Mouse (Mus musculus) heart, adult 2 months (tissue): ENCODE results near the gene Lmntd1. TPM values are rescaled to one million over a fixed set of nuclear protein-coding genes. Genes with fewer than 3 reads are reported as not detected.
"Not testable (repeated sequence)": the region's sequence is repeated elsewhere in the genome, so short reads cannot be mapped to it uniquely, and the experiment has no call there.

ENCODE experiments used
- DNase-seq, 2 experiments: peaks; one replicate each; pipeline ENCODE4 v3.0.0; 2021
- H3K27ac ChIP-seq: fragments of 200-600 bp; 2 replicates; pipeline ENCODE4 v1.8.1; 2022
- H3K27me3 ChIP-seq: fragments of 200-500 bp; 2 replicates; pipeline ENCODE4 v1.6.1; 2012; ENCODE audit warnings: mild to moderate bottlenecking, low read length, inconsistent platforms, mixed read lengths; ENCODE audit not compliant: control insufficient read depth, insufficient read depth
- H3K36me3 ChIP-seq: fragments of 200-500 bp; 2 replicates; pipeline ENCODE4 v1.6.1; 2012; ENCODE audit warnings: low read length, inconsistent platforms; ENCODE audit not compliant: control insufficient read depth, insufficient read depth
- H3K4me1 ChIP-seq: fragments of 200-500 bp; 2 replicates; pipeline ENCODE4 v1.6.1; 2011; ENCODE audit warnings: low read length; ENCODE audit not compliant: control insufficient read depth, insufficient read depth
- H3K4me3 ChIP-seq: fragments of 200-600 bp; 2 replicates; pipeline ENCODE4 v1.8.1; 2022
- H3K79me2 ChIP-seq: fragments of 200-500 bp; replicated peaks from 2 replicates; pipeline ENCODE4 v1.6.1; 2012; ENCODE audit warnings: mild to moderate bottlenecking, inconsistent platforms, low read length, moderate library complexity, mixed read lengths; ENCODE audit not compliant: control insufficient read depth, insufficient read depth
- H3K9ac ChIP-seq: fragments of 200-500 bp; 2 replicates; pipeline ENCODE4 v1.6.1; 2012; ENCODE audit warnings: low read depth, mild to moderate bottlenecking, control low read depth, inconsistent platforms, low read length, mixed read lengths
- CTCF ChIP-seq: fragments of 200-600 bp; IDR thresholded peaks from 2 replicates; pipeline ENCODE4 v1.8.1; 2022; ENCODE audit warnings: antibody characterized with exemption, mild to moderate bottlenecking, moderate library complexity
- EP300 ChIP-seq: fragments of 200-500 bp; IDR thresholded peaks from 2 replicates; pipeline ENCODE4 v1.6.1; 2011; ENCODE audit warnings: low read depth, low read length, control low read depth; ENCODE audit not compliant: insufficient read depth
- POLR2A ChIP-seq: fragments of 200-500 bp; IDR thresholded peaks from 2 replicates; pipeline ENCODE4 v1.6.1; 2011; ENCODE audit warnings: mild to moderate bottlenecking, low read depth, low read length, control low read depth; ENCODE audit not compliant: insufficient read depth
- WGBS: fragments of 180-500 bp; shearing (Covaris S2); methylation state at CpG from one replicate; pipeline ENCODE4 v1.1.7; 2018; 5-methylcytosine and 5-hydroxymethylcytosine counted together
- intact Hi-C: fragments of 180-260 bp; cut with DNase I; formaldehyde crosslinking; loops from one replicate; pipeline ENCODE4 v1.15.1; 2025
- polyA plus RNA-seq: library from polyadenylated mRNA; depleted of rRNA; stranded (reverse); fragments of >200 nt; gene quantifications from 2 replicates; pipeline ENCODE4 v1.2.3, GENCODE M21; 2012
- total RNA-seq, 2 experiments: library from RNA; stranded (reverse); gene quantifications; 2 replicates each; pipeline ENCODE4 v1.2.3; 2021

Gene Lmntd1
- total and polyA plus RNA-seq, 3 experiments = 2.0 to 6.7 (median 2.2) TPM

DNA sequence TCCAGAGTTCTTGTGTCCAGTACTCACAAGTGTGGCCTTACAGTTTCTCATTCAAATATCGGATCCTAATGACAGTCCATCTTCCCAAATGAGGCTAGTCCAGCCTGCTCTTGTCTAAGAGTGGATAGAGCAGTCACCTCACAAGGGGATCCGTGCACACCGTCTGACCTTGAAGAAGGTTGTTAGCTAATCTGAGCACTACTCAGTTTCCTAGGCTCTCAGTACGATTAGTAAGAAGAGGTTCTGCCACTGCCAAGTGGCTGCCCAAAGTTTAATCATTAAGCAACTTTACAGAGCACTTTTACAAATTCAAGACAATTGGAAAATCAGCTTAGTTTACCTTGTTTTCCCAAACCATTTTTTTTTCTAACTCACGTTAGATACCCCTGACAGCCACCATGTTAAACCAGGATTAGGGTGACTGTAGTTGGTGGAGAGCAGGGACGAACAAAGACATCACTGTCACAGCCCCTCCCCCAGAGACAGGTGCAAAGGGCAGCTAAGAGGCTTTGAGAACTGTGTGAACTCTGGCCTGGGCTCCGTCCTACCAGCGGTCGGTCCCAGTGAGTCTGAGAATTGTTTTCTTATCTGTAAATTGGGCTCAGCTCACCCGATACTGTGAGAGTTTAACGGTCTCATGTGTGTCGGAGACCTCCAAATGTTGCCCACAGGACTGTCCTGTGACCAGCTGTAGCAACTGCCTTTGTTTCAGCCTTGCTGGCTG, 275.4 kb downstream of the Lmntd1 start:
- H3K27ac ChIP-seq = no peak overlapping the region; the same call in 1 of the 2 replicates

DNA sequence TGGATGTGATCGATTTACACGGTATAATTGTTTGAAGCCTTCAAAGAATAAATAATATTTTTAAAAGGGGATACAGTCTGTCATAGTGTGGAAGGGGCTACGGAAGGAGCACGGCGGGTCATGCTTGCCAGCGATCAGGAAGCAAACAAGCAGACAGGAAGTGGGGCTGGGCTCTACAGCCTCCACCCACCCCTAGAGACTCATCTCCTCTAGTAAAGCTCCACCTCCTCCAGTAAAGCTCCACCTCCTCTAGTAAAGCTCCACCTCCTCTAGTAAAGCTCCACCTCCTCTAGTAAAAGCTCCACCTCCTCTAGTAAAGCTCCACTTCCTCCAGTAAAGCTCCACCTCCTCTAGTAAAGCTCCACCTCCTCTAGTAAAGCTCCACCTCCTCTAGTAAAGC, 276.6 kb downstream of the Lmntd1 start:
- H3K36me3 ChIP-seq, DNase-seq, H3K79me2 ChIP-seq, H3K27me3 ChIP-seq, H3K4me3 ChIP-seq, H3K4me1 ChIP-seq, H3K27ac ChIP-seq, H3K9ac ChIP-seq, intact Hi-C loops: not testable (repeated sequence)
- WGBS = 71% methylated on average over 6 of the region's 6 CpGs

More for the DNA sequence above, 275.4 kb downstream of the Lmntd1 start:
- DNase-seq = peak in 1 of 2 experiments; percentile 21
- Histone ChIP-seq H3K27me3 (no peaks in the 10 kb centered on the region), H3K9ac (no peak overlapping the region), H3K4me1 (peaks cover 2% of the 10 kb centered on the region), H3K36me3 (no peaks in the 10 kb centered on the region), H3K4me3 (no peak overlapping the region), H3K79me2 (no peaks in the 10 kb centered on the region)
- 90% methylated on average over 12 of the region's 12 CpGs for WGBS
- intact Hi-C loops = no loop called here
- no peak for TF ChIP-seq EP300

DNA sequence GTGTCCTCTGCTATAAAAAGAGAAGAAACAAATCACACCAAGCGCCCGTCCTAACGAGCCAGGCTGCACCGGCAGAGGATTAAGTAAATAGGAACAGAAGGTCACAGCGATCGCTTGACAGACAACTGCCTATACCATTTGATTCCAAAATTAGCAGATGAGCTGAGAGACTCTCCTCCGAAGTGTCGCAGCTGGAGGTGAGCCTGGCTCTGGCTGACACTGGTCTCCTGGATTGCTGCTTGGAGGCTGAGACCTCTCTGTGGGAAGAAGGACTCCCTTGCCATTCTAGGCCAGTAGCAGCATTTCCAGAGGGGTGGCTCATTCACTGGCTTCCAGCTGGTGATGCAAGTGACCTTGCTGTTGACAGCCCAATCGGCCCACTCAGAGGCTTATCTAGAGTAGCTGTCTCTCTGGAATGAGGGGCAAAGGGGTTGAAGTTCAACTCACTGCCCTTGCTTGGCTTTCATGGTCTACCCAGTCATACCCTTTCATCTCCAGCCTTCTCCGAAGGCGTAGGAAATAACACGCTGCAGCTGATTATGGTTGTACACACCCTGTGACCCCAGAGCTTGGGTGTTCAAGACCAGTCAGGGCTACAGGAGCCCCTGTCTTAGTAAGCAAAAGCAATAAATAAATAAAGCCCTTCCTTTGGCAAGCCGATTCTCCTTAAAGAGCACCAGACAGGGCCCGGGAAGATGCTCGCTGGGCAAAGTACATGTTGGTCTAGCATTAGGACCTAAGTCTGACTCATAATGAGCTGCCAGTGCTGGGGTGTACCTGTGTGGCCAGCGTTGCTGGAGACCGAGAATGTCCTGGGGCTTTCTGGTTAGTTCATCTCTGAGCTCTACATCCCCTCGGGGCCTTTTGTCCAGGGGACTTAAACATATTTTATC, 278.0 kb downstream of the Lmntd1 start:
- no peaks in the 10 kb centered on the region for H3K36me3 ChIP-seq
- peak; percentile 11 to 21 for DNase-seq
- no peaks in the 10 kb centered on the region for H3K27me3 ChIP-seq
- no peak overlapping the region for H3K27ac ChIP-seq
- H3K9ac ChIP-seq = no peak overlapping the region
- no peaks in the 10 kb centered on the region for H3K79me2 ChIP-seq
- intact Hi-C loops = no loop called here
- TF ChIP-seq CTCF (no peak), EP300 (no peak), POLR2A (no peak)
- peaks cover 2% of the 10 kb centered on the region for H3K4me1 ChIP-seq
- WGBS = 62% methylated on average over 18 of the region's 18 CpGs
- H3K4me3 ChIP-seq = no peak overlapping the region

DNA sequence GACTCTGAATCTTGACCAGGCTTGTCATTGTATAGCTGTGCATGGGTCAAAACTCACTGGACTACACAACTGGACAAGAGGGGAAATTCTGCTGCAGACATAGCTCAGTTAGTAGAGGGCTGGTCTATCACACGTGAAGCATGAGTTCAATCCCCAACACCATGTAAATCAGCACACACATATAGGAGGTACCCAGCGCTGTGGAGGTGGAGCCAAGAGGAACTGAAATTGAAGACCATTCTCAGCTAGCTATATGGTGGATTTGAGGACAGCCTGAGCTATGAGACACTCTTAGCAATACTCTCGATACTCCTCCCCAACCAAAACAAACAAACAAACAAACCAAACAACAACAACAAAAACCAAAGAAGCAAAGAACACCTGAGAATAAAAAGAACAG, 279.9 kb downstream of the Lmntd1 start:
- Histone ChIP-seq H3K9ac (no peak overlapping the region), H3K27me3 (no peaks in the 10 kb centered on the region), H3K27ac (no peak overlapping the region), H3K36me3 (no peaks in the 10 kb centered on the region), H3K4me3 (no peak overlapping the region), H3K4me1 (no peaks in the 10 kb centered on the region; the same call in none of the 2 replicates), H3K79me2 (no peaks in the 10 kb centered on the region)
- DNase-seq = no peak
- TF ChIP-seq POLR2A (no peak), EP300 (no peak), CTCF (no peak)
- intact Hi-C loops = no loop called here
- WGBS = 85% methylated on average over 3 of the region's 3 CpGs

DNA sequence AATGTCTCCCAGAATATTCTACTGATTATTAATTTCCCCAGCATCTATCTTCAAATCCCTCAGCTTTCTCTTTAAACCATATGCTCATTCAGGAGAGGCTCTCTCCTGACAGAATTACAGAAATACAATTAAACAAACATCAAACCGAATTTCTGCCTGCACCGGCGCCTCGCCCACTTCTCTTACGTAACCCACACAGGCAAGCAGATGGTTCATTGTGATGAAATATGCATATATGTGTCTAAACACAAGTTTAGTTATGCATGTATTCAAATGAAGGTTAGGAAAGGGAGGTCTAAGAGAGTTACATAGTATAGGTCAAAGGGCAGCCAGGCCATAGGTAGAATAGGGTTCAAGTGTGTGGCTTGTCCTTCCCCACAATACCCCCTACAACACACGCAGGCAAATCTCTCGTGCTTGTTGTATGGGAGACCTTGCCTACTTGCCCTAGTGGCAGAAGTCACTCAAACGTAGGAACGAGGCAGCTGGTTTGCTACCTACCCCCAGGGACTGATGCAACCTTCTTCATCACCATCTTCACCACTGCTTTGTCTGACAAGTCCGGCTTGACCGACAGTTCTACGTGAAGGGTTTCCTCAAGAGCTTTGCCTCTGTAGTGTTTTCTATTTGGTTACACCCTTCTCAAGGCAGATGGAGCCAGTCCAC, 287.8 kb downstream of the Lmntd1 start:
- WGBS = 89% methylated on average over 12 of the region's 12 CpGs
- no peaks in the 10 kb centered on the region for H3K4me1 ChIP-seq
- H3K27me3 ChIP-seq = no peaks in the 10 kb centered on the region
- intact Hi-C loops = no loop called here
- H3K79me2 ChIP-seq = no peaks in the 10 kb centered on the region
- H3K36me3 ChIP-seq = no peaks in the 10 kb centered on the region
- TF ChIP-seq CTCF (no peak), POLR2A (no peak), EP300 (no peak)
- H3K4me3 ChIP-seq = no peak overlapping the region
- no peak for DNase-seq
- no peak overlapping the region for H3K27ac ChIP-seq
- no peak overlapping the region for H3K9ac ChIP-seq

DNA sequence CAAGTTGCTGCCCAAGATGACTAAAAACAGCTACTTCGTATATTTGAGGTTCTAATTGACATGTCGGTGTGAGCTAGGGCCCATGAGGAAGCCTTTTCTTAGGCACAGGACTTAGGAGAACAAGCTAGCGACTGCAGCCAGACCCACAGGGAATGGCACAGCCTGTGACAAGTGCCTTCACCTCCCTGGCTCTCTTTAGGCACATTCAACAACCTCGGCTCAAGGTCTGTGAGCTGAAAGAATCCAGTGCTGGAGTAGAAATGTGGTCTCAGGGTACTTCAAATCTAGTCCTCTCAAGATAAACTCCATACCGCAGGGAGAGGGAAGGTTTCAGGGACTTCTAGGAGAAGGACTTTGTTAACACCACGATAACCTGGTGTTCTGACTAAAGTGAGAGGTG, 289.0 kb downstream of the Lmntd1 start:
- no peak overlapping the region for H3K9ac ChIP-seq
- H3K27ac ChIP-seq = no peak overlapping the region
- TF ChIP-seq POLR2A (no peak), EP300 (no peak), CTCF (no peak)
- H3K4me1 ChIP-seq = no peaks in the 10 kb centered on the region
- no peak for DNase-seq
- H3K4me3 ChIP-seq = no peak overlapping the region
- H3K36me3 ChIP-seq = no peaks in the 10 kb centered on the region
- H3K27me3 ChIP-seq = no peaks in the 10 kb centered on the region
- WGBS = 57% methylated on average over 6 of the region's 6 CpGs
- intact Hi-C loops = no loop called here
- H3K79me2 ChIP-seq = no peaks in the 10 kb centered on the region
